Mouse (Mus musculus) adrenal gland, postnatal 25 days (tissue): ENCODE results near the gene Lce1a1. TPM values are rescaled to one million over a fixed set of nuclear protein-coding genes. Genes with fewer than 3 reads are reported as not detected.

Source experiments
- DNase-seq: peaks from one replicate; pipeline ENCODE4 v3.0.0; 2021; ENCODE audit warnings: mixed read lengths
- long read RNA-seq: library from polyadenylated mRNA; stranded (forward); transcript quantifications from one replicate; pipeline ENCODE4 v2.0.0, GENCODE M21; 2021
- total RNA-seq: library from RNA; stranded (reverse); gene quantifications from 2 replicates; pipeline ENCODE4 v1.2.3, GENCODE M21; 2021

Lce1a1 gene
- total RNA-seq, result not detected in 2 replicates
- long read RNA-seq, result 0 reads

- no peak for DNase-seq
Measured at GRCm38 (mm10) chr3:92648207-92648606, at the start of gene Lce1a1. Gene Lce1a1, minus strand, starts transcription at chr3:92648307.

GRCm38 (mm10) chr3:92694613-92695012 lies 46.5 kb upstream of the Lce1a1 start:
- no peak for DNase-seq

- DNase-seq, result no peak
Measured at GRCm38 (mm10) chr3:92691688-92692087, 43.6 kb upstream of the Lce1a1 start.

GRCm38 (mm10) chr3:92689154-92689553 lies 41.0 kb upstream of the Lce1a1 start:
- peak; percentile 21 for DNase-seq

GRCm38 (mm10) chr3:92687110-92687509 lies 39.0 kb upstream of the Lce1a1 start, which contains the start of gene Lce1d:
Gene Lce1d, minus strand, starts transcription at chr3:92687210.
- no peak for DNase-seq

GRCm38 (mm10) chr3:92678947-92679346 lies 30.8 kb upstream of the Lce1a1 start, which contains the start of gene Lce1c:
Gene Lce1c, plus strand, starts transcription at chr3:92679247.
- DNase-seq, result no peak

GRCm38 (mm10) chr3:92670215-92670614 lies 22.1 kb upstream of the Lce1a1 start, which contains the start of gene Lce1a2:
Gene Lce1a2, minus strand, starts transcription at chr3:92670315.
- no peak for DNase-seq

- DNase-seq, result no peak
Measured at GRCm38 (mm10) chr3:92656826-92657225, 8.7 kb upstream of the Lce1a1 start, which contains the start of gene Lce1b. Gene Lce1b, minus strand, starts transcription at chr3:92656926.

- DNase-seq, result no peak
Measured at GRCm38 (mm10) chr3:92639854-92640253, 8.3 kb downstream of the Lce1a1 start.

GRCm38 (mm10) chr3:92638653-92638991 lies 9.5 kb downstream of the Lce1a1 start:
- DNase-seq, result no peak

GRCm38 (mm10) chr3:92637745-92638652 lies 10.1 kb downstream of the Lce1a1 start:
- no peak for DNase-seq

- DNase-seq, result no peak
Measured at GRCm38 (mm10) chr3:92621560-92621959, 26.5 kb downstream of the Lce1a1 start, which contains the start of gene Lce6a. Gene Lce6a, minus strand, starts transcription at chr3:92621660.

GRCm38 (mm10) chr3:92609804-92610203 lies 38.3 kb downstream of the Lce1a1 start:
- no peak for DNase-seq

- DNase-seq, result no peak
Measured at GRCm38 (mm10) chr3:92607392-92607791, 40.7 kb downstream of the Lce1a1 start, which contains the start of gene 2210017I01Rik. Gene 2210017I01Rik, minus strand, starts transcription at chr3:92607492.

- DNase-seq, result no peak
Measured at GRCm38 (mm10) chr3:92602169-92602568, 45.9 kb downstream of the Lce1a1 start.

GRCm38 (mm10) chr3:92600456-92600855 lies 47.7 kb downstream of the Lce1a1 start:
- DNase-seq, result no peak

- DNase-seq, result no peak
Measured at GRCm38 (mm10) chr3:92599973-92600372, 48.1 kb downstream of the Lce1a1 start.

- DNase-seq, result no peak
Measured at GRCm38 (mm10) chr3:92598429-92598828, 49.7 kb downstream of the Lce1a1 start.

Other genes starting within 250 kb of the Lce1a1 start
- gene Sprr2i, start 240.3 kb downstream of the Lce1a1 start, total RNA-seq, result not detected in 2 replicates
- gene Sprr2j-ps, start 230.2 kb downstream of the Lce1a1 start, total RNA-seq, result not detected in 2 replicates
- 4.2 and 25.6 TPM in 2 replicates for gene Gm9774, start 218.9 kb downstream of the Lce1a1 start, total RNA-seq
- not detected in 2 replicates for gene Sprr2k, start 215.7 kb downstream of the Lce1a1 start, total RNA-seq
- not detected in 2 replicates for gene Sprr1b, start 209.5 kb downstream of the Lce1a1 start, total RNA-seq
- not detected in 2 replicates for gene Sprr3, start 189.6 kb downstream of the Lce1a1 start, total RNA-seq
- gene Sprr1a, start 162.4 kb downstream of the Lce1a1 start, total RNA-seq, result not detected in 2 replicates
- gene Sprr4, start 147.8 kb downstream of the Lce1a1 start, total RNA-seq, result not detected in 2 replicates
- not detected in 2 replicates for gene 2310046K23Rik, start 113.8 kb downstream of the Lce1a1 start, total RNA-seq
- gene Ivl, start 74.6 kb downstream of the Lce1a1 start, total RNA-seq, result not detected in 2 replicates
- not detected in 2 replicates for gene Smcp, start 59.3 kb downstream of the Lce1a1 start, total RNA-seq
- not detected in 2 replicates for gene 2210017I01Rik, start 40.8 kb downstream of the Lce1a1 start, total RNA-seq
- not detected in 2 replicates for gene Lce6a, start 26.6 kb downstream of the Lce1a1 start, total RNA-seq
- not detected in 2 replicates for gene Lce1b, start 8.6 kb upstream of the Lce1a1 start, total RNA-seq
- not detected in 2 replicates for gene Lce1a2, start 22.0 kb upstream of the Lce1a1 start, total RNA-seq
- not detected in 2 replicates for gene Lce1c, start 30.9 kb upstream of the Lce1a1 start, total RNA-seq
- gene Lce1d, start 38.9 kb upstream of the Lce1a1 start, total RNA-seq, result not detected in 2 replicates
- not detected in 2 replicates for gene Lce1e, start 60.8 kb upstream of the Lce1a1 start, total RNA-seq
- not detected in 2 replicates for gene Lce1f, start 72.0 kb upstream of the Lce1a1 start, total RNA-seq
- gene Gm38119, start 90.8 kb upstream of the Lce1a1 start, total RNA-seq, result not detected in 2 replicates
- gene Lce1g, start 104.0 kb upstream of the Lce1a1 start, total RNA-seq, result not detected in 2 replicates
- gene Lce1h, start 116.8 kb upstream of the Lce1a1 start, total RNA-seq, result not detected in 2 replicates
- gene Lce1i, start 130.6 kb upstream of the Lce1a1 start, total RNA-seq, result not detected in 2 replicates
- not detected in 2 replicates for gene Lce1j, start 142.2 kb upstream of the Lce1a1 start, total RNA-seq
- not detected in 2 replicates for gene Lce1k, start 159.6 kb upstream of the Lce1a1 start, total RNA-seq
- not detected in 2 replicates for gene Kprp, start 178.9 kb upstream of the Lce1a1 start, total RNA-seq
- gene Lce1l, start 203.0 kb upstream of the Lce1a1 start, total RNA-seq, result not detected in 2 replicates
- not detected in 2 replicates for gene 2310050C09Rik, start 221.9 kb upstream of the Lce1a1 start, total RNA-seq